11 mouse cellular contexts compared by ENCODE assay signal in genomic region chr11:120122126-120122525, GRCm38 (mm10). TPM values are rescaled to one million over a fixed set of nuclear protein-coding genes. Genes with fewer than 3 reads are reported as not detected.
DNase-seq lines count a peak whose midpoint lies in the region; ATAC-seq and TF ChIP-seq lines count a peak whose summit lies in the region.
"Had no signal": no experiment of that assay in that cellular context is flagged by ENCODE, and none has a peak within 500 bp of the region (broad histone marks: within the 10 kb centered on the region; RNA-seq: fewer than 3 reads in every experiment).

No protein-coding gene starts in this region.

- H3K27ac ChIP-seq in hindbrain, embryonic 15.5 days (replicated peaks) = no peak overlapping the region
- no peak overlapping the region for H3K27ac ChIP-seq in hindbrain, embryonic 11.5 days (ENCODE audit: low read depth, low read length)
- H3K27ac ChIP-seq: limb, embryonic 13.5 days had no signal

- DNase-seq in cerebellum, postnatal 10 days = peak; percentile 68 to 76
- DNase-seq in cerebellum, adult 11-12 months = no peak
- DNase-seq in hindbrain, embryonic 11.5 days (ENCODE audit: low spot score) = no peak
- DNase-seq in Patski (ENCODE audit: low read depth, low spot score) = peak; percentile 51
- peak; percentile 41 to 50 for DNase-seq in cerebellum, postnatal 25 days
- DNase-seq: kidney, postnatal 10 days; liver, postnatal 0 days; right cerebral cortex, postnatal 14 days had no signal

- ATAC-seq in hindbrain, embryonic 15.5 days (ENCODE audit: low FRiP score, low read depth) = 0 out of 2 replicates have a peak, but pooled peaks have one; percentile 20
- no peak for ATAC-seq in hindbrain, embryonic 11.5 days (ENCODE audit: low FRiP score)
- peak; percentile 53 for ATAC-seq in Patski
- no peak for ATAC-seq in erythroid progenitor cell, adult 5-6 weeks (replicated peaks; ENCODE audit: low FRiP score, poor library complexity, severe bottlenecking)
- ATAC-seq: liver, postnatal 0 days had no signal

- in situ Hi-C loops in Patski (cut with MboI; ENCODE audit: low pct_unique_long_range_greater_than_20kb) = loop anchor here (5.0 kb wide), 1 partner anchor 185 kb away; no protein-coding TSS in a partner anchor

- no peak for TF ChIP-seq CTCF in Patski (IDR thresholded peaks at IDR 0.05)

- CTCF ChIA-PET in Patski (lab: Charles Lee) = interaction anchor here (1.2 to 1.6 kb wide), 4 partner anchors 9 to 28 kb away, joined by 3 to 7 read pairs (median 4); no protein-coding TSS in a partner anchor

- no peaks in the 10 kb centered on the region for H3K9me3 ChIP-seq in hindbrain, embryonic 15.5 days
- no peaks in the 10 kb centered on the region for H3K9me3 ChIP-seq in hindbrain, embryonic 11.5 days (ENCODE audit: control insufficient read depth, low read length)
- H3K9me3 ChIP-seq: limb, embryonic 13.5 days had no signal

- H3K4me3 ChIP-seq in hindbrain, embryonic 15.5 days = no peak overlapping the region
- H3K4me3 ChIP-seq in hindbrain, embryonic 11.5 days (ENCODE audit: low read depth, low read length) = no peak overlapping the region
- H3K4me3 ChIP-seq: limb, embryonic 13.5 days had no signal

- no peaks in the 10 kb centered on the region for H3K27me3 ChIP-seq in hindbrain, embryonic 15.5 days
- H3K27me3 ChIP-seq in hindbrain, embryonic 11.5 days (ENCODE audit: control insufficient read depth, insufficient read depth, low read length) = no peaks in the 10 kb centered on the region
- no peaks in the 10 kb centered on the region for H3K27me3 ChIP-seq in Patski
- H3K27me3 ChIP-seq: limb, embryonic 13.5 days had no signal

- POLR2A ChIA-PET in Patski (lab: Charles Lee) = no interaction called here

- 79% methylated on average over 12 of the region's 12 CpGs for WGBS in hindbrain, embryonic 15.5 days
- 90% methylated on average over 12 of the region's 12 CpGs for WGBS in hindbrain, embryonic 11.5 days

- H3K4me2 ChIP-seq in hindbrain, embryonic 15.5 days = no peak overlapping the region
- no peak overlapping the region for H3K4me2 ChIP-seq in hindbrain, embryonic 11.5 days (replicated peaks; ENCODE audit: low read depth, low read length)
- H3K4me2 ChIP-seq: limb, embryonic 13.5 days had no signal

- peaks cover 5% of the 10 kb centered on the region; the same call in 1 of the 2 replicates for H3K36me3 ChIP-seq in hindbrain, embryonic 15.5 days
- H3K36me3 ChIP-seq in hindbrain, embryonic 11.5 days (ENCODE audit: control insufficient read depth, insufficient read depth, low read length) = no peaks in the 10 kb centered on the region; the same call in 1 of the 2 replicates

- no peak overlapping the region for H3K9ac ChIP-seq in hindbrain, embryonic 15.5 days
- no peak overlapping the region for H3K9ac ChIP-seq in hindbrain, embryonic 11.5 days (ENCODE audit: low read depth, low read length)
- H3K9ac ChIP-seq: limb, embryonic 13.5 days; liver, postnatal 0 days had no signal

- peaks cover 18% of the 10 kb centered on the region for H3K4me1 ChIP-seq in hindbrain, embryonic 15.5 days (replicated peaks)
- H3K4me1 ChIP-seq in hindbrain, embryonic 11.5 days (replicated peaks; ENCODE audit: control insufficient read depth, insufficient read depth, low read length) = no peaks in the 10 kb centered on the region

RNA-seq across cellular contexts. Expression of gene Ndufaf8, which starts 23.4 kb away (rescaled TPM):
- 56.4 and 57.9 TPM in 2 replicates for polyA plus RNA-seq in hindbrain, embryonic 15.5 days (2015; fragmentation: Nextera tagmentation; extraction: Ambion mirVana)
- 62.8 and 67.5 TPM in 2 replicates for polyA plus RNA-seq in hindbrain, embryonic 11.5 days (2014; fragmentation: Nextera tagmentation; extraction: Ambion mirVana)
- 57.3 TPM for polyA plus RNA-seq in Patski (2021)
- total RNA-seq in erythroid progenitor cell, adult 5-6 weeks (2015; ENCODE audit: low replicate concordance) = 12.6 TPM in 1 of 2 replicates, not detected in the other
- total RNA-seq in erythroid progenitor cell, adult 5-6 weeks (2017; ENCODE audit: low replicate concordance) = 3.1 TPM in 1 of 2 replicates, not detected in the other

RNA-seq across cellular contexts. Expression of gene Tepsin, which starts 23.6 kb away (rescaled TPM):
- 22.0 and 25.5 TPM in 2 replicates for polyA plus RNA-seq in hindbrain, embryonic 15.5 days (2015; fragmentation: Nextera tagmentation; extraction: Ambion mirVana)
- polyA plus RNA-seq in hindbrain, embryonic 11.5 days (2014; fragmentation: Nextera tagmentation; extraction: Ambion mirVana) = 16.9 and 17.6 TPM in 2 replicates
- 19.7 TPM for polyA plus RNA-seq in Patski (2021)
- total RNA-seq in erythroid progenitor cell, adult 5-6 weeks (2015; ENCODE audit: low replicate concordance) = 4.3 and 27.2 TPM in 2 replicates
- total RNA-seq in erythroid progenitor cell, adult 5-6 weeks (2017; ENCODE audit: low replicate concordance) = 11.0 and 25.7 TPM in 2 replicates

RNA-seq across cellular contexts. Expression of gene Slc38a10, which starts 29.0 kb away (rescaled TPM):
- 112 and 116 TPM in 2 replicates for polyA plus RNA-seq in hindbrain, embryonic 15.5 days (2015; fragmentation: Nextera tagmentation; extraction: Ambion mirVana)
- polyA plus RNA-seq in hindbrain, embryonic 11.5 days (2014; fragmentation: Nextera tagmentation; extraction: Ambion mirVana) = 58.6 and 64.7 TPM in 2 replicates
- polyA plus RNA-seq in Patski (2021) = 107 TPM
- total RNA-seq in erythroid progenitor cell, adult 5-6 weeks (2015; ENCODE audit: low replicate concordance) = 14.8 and 17.2 TPM in 2 replicates
- total RNA-seq in erythroid progenitor cell, adult 5-6 weeks (2017; ENCODE audit: low replicate concordance) = 17.1 and 46.0 TPM in 2 replicates

RNA-seq across cellular contexts. Expression of gene Cep131, which starts 35.5 kb away (rescaled TPM):
- polyA plus RNA-seq in hindbrain, embryonic 15.5 days (2015; fragmentation: Nextera tagmentation; extraction: Ambion mirVana) = 31.0 and 32.9 TPM in 2 replicates
- polyA plus RNA-seq in hindbrain, embryonic 11.5 days (2014; fragmentation: Nextera tagmentation; extraction: Ambion mirVana) = 24.2 and 24.6 TPM in 2 replicates
- 36.8 TPM for polyA plus RNA-seq in Patski (2021)
- total RNA-seq in erythroid progenitor cell, adult 5-6 weeks (2015; ENCODE audit: low replicate concordance) = 3.2 TPM in 1 of 2 replicates, not detected in the other
- 0.51 and 2.3 TPM in 2 replicates for total RNA-seq in erythroid progenitor cell, adult 5-6 weeks (2017; ENCODE audit: low replicate concordance)

Comparison
In these comparisons a context has a peak if more than half of its experiments do, and no peak if none do; other contexts are left out.
1. DNase-seq: peak in cerebellum, postnatal 10 days (2 of 2), Patski (single experiment) and cerebellum, postnatal 25 days (2 of 2); none in cerebellum, adult 11-12 months (single experiment) and hindbrain, embryonic 11.5 days (single experiment).
2. ATAC-seq: peak in hindbrain, embryonic 15.5 days (single experiment) and Patski (single experiment); none in hindbrain, embryonic 11.5 days (single experiment) and erythroid progenitor cell, adult 5-6 weeks (single experiment).